Mouse (Mus musculus): ENCODE results near the gene Atp5e. TPM values are rescaled to one million over a fixed set of nuclear protein-coding genes. Genes with fewer than 3 reads are reported as not detected.

The Atp5e gene
- 100 to 1,000 TPM; 287 to 328 TPM for total RNA-seq (2021)

DNA sequence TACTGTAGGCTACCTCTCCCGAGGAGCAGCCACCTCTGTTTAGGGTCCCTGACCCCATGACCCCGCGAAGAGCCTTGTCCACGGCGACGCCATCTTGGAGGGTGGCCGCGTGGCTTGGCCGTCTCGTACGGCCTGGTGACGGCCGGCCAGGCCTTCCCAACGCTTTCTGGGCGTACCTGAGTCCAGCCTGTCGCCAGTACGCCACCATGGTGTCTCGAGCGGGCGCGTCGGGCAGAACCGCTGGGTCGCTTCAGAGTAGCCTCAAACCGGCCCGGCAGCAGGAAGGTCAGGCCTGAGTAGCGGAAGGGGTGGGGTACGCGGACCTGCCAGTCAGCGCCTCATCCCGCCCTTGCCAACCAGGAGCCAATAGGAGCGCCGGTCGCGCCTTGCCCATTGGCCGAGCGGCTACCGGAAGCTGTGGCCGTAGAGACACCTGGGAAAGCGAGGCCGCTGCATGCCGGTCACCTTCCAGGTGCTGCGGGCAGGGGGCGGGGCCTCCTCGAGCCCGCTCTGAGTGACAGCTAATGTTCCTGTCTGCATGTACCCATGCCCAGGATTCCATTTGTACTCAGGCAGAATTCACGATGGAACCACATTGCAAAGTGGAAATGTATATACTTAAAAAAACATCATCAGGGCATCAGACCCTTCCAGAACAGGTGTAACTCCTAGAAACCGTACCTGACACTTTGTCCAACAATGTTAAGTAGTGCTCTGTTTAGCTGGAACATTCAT, at the start of gene Atp5e:
TSS of gene Atp5e (minus strand) at position 317 of the 735 bp plus-strand sequence.
- peak; percentile 96 to 98 for DNase-seq

DNA sequence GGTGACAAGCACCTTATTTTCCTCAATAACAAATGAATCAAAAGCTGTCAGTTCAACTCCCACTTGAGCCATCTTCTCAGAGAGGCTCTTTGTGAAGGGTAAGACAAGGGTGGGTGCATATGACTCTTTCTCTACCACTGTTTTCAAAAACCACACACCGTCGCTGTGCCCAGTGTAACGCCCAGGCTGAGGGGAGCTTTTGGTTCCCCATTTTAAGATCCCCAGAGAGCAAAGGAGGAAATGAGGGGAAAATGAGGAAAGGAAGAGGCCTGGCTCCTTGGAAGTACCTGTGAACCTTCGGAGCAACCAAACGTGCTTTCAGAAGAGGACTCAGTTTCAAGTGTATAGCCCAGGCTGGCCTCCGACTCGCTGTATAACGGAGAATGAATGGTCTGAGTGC, 45.9 kb upstream of the Atp5e start:
- no peak for DNase-seq

DNA sequence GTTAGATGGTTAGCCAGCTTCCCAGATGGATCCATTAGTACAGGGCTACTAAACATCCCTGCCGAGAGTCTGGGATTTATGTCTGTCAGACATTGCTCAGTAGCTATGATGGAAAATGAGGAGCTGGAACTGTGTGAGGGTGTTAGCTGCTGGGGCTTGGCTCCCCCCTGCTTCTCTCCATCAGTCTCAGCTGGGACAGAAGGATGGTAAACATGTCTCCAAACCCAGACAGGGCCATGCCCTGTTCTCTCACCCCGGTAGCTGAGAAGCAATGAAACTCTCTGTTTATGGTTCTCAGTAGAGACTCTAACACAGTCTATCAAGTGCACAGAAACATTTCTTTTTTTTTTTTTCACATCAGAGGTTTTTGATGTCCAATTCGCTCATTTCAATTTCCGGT, 44.1 kb upstream of the Atp5e start:
- no peak for DNase-seq

DNA sequence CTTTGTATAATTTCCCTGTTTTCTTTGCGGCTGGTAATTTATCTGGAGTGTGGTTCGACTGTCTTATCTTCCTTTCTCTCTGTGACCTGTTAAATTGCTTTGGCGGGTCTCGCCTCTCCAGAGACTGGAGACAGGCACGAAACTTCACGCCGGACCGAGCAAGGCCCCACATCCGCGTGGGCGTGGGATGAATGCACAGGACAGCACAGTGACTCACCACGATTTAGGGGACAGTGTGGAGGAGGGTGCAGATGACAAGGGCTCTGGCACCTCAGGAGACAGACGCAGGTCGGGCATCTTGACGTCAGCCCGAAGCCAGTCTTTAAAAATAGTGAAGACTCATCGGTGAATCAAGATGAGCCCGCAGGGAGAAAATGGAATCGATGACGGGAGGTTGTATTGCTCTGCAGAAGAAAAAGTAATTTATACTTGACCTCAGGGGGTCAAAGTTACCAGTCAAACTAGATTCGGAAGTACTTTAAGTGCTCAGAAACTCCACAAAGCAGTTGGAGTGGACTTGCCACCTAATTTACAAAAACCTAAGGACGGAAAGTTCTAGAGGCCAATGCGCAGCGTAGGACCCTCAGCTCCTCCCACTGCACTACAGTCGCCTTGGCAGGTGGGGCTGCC, 39.0 kb upstream of the Atp5e start:
- DNase-seq, result no peak

DNA sequence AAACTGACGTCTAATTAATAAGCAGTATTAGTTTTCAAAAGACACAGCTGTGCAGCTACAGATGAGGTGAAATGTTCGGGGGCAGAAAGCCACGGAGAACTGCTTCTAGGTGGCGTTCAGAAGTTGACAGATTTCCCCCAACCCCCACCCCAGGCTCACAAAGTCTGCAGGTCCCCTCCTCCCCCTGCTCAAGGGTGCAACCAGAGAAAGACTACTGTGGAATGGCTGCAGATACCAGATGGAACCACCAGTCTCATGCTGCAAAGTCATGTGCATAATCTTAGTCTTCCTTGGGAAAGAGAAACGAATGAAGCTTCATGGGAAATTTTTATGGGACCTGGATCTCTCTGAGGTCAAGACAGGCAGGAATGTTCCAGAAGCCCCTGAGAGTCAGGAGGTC, 38.4 kb upstream of the Atp5e start:
- no peak for DNase-seq

DNA sequence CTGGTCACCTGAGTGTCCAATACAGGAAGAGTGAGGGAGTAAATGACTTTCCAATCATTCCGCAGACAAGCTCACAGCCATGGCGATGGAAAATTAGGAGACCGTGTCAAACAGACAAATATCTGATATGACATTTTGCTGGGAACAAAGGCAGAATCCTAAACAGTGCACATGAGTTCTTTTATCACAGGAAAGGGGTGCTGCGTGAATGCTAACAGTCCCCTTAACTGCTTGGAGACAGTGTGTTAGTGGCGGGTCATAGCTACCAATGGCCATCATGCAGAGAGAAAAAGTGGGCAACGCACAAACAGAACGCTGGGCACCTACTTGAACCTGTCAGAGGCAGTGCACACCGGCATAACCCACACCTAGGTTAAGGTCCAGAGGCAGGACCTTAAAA, 37.6 kb upstream of the Atp5e start:
- no peak for DNase-seq

DNA sequence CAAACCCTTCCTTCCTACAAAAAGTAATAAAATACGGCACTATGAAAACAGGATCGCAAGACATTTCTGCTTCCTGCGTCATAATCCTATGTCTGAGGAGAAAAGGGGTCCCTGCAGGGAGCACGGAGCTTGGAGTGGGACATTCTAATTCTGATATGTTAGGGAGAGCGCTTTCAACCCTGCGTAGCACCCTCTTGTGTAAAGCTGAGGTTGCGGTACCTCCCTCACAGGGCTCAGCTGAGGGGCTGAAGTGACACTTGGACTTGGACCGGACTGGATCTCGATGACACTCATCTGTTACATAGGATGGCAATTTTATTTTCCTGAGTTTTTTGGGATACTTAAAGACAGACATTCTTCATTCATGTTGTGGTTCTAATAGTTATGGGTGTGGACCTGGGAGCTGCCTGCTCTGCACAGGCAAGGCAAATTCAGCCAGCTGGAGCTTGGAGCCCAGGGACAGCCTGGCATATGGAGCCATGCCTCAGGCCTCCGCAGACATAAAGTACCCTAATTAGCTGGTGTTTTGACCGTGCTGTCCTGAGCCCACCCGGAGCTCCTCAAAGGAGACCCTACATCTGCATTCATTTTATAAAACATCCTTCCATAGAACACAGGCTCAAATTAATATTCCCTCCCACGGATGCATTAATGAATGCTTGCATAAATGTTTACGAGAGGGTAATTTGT, 37.1 kb upstream of the Atp5e start:
- DNase-seq, result no peak

DNA sequence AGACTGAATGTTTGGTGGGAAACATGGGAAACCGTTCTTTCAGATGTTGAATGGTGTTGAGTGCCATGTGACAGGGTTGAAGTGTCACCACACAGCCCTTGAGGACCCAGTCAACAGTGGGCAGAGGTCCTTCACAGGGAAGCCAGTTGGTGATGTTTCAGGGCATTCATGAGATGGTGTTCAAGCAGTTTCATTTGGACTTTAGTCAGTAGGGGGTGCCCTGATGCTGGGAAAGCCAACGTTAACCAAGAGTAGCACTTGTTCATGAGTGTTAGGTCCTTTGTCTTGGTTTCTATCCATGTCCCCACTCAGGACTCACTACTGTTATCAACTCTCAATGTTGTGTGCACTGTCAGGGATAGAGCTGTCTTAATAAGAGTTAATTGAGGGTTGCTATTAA, 29.0 kb upstream of the Atp5e start:
- DNase-seq, result peak; percentile 11 to 12

DNA sequence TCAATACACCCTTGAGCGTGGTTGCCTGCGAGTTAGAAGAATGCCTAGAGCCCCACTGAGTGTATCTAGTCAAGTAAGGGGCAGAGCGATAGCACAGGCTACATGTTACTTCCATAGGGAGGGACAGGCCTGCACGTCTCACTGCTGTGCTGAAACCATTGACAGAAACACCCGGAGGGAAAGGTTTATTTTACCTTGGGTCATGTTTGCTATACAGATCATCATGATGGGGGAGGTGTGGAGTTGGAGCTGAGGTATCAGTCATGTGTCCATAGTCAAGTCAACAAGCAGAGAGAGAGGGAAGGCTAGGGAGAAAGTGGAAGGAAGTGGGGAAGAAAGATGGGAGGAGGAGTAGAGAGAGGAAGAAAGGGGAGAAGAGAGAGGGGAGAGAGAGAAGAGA, 23.1 kb upstream of the Atp5e start:
- DNase-seq, result no peak

DNA sequence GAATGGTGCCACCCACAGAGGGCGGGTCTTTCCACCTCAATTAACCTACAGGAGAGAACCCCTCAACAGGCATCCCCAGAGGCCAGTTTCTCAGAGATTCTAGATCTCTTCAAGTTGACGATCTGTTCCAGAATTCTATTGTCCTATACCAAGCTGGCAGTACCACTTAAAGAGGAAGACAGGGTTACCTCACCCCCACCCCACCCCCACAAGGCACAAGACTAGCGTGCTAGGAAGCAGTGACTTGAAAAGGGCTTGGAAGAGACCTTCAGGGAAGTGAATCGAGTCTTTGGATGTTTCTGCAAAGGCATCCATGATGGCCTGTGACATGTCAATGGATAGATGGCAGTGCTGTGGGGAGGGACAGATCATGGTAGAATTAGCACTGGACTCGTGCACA, 14.8 kb upstream of the Atp5e start:
- DNase-seq, result no peak

DNA sequence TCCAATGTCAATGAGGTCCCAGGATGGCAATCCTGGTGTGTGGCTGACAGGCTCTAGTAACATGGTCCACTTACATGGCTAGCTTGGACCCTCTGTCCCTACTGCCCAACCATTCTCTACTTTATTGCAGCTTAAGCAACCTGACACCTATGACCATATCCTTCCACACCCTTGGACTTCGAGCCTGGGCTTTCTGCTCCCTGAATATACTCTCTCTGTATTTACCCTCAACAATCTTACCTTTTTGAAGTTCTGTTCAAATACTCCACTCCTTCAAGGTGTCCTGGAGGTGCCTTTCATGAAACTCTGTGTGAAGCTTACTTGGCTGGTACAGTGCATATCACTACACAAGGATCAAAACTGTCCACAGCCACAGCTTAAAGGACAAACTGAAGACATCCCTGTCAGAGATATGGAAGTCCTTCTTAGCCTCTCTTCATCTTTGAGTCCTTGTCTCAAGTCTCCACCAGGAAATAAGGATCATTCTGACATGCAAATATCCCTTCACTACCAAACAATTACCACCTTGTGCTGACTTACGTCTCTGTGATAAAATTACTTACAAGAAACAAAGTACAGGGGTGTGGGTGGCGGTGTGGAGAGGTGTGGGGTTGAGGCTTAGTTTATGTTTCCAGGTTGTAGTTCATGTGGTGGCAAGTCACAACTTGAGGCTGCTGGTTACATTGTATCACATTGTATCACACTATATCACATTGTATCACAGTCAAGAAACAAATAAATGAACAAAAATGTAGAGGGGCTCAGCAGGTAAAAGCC, 13.8 kb upstream of the Atp5e start:
- no peak for DNase-seq

DNA sequence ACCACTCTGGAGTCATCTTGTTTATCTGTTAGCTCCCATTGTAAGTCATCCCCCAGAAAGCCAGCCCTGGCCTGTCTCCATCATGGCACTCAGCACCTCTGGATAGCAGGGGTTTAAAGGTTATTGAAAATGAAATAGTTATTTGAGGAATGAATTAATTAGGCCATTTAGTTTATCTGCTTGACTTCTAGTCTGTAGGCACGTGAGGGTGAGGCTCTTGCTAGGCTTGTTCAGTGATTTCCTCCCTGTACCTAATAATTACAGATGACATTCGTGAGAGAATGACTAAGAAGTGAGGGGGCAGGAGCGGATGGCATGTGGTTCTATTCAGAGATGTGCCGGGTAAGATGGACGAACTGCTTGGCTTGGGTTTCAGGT, 9.6 kb upstream of the Atp5e start:
- no peak for DNase-seq

DNA sequence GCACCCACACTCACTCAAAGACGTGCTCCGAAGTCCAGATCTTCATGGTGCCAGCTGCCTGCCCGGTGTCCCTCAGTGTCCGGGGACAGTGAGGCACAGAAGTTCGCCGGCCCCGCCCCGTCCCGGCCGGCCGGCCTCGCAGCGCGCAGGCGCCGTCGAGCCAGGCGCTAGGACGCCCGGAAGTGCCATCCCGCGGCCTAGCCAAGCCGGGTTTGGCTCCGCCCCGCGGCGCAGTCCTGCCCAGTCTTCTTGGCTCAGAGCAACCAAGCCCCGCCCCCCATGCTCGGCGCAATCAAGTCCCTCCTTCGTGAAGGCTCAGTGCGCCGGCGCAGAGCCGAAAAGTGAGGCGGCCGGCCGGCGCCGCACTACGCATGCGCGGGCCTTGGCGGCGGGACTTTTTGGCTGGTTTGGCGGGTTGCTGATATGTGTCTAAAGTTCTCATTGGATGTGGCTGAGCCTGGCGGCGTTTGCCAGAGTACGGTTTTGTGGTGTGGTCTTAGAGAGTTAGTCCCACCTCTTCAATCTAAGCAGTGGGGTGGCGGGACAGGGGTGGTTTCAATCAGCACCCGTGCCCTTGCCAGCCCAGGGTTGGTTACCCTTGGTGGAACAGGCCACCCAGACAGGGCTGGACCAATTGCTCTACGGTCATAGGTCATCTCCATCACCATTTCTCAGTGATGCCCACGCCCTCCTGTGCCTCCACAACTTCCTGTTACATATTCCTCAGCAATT, 9.1 kb upstream of the Atp5e start, which contains the start of gene Prelid3b:
TSS of gene Prelid3b (minus strand) at position 264 of the 732 bp plus-strand sequence.
- peak; percentile 98 for DNase-seq

DNA sequence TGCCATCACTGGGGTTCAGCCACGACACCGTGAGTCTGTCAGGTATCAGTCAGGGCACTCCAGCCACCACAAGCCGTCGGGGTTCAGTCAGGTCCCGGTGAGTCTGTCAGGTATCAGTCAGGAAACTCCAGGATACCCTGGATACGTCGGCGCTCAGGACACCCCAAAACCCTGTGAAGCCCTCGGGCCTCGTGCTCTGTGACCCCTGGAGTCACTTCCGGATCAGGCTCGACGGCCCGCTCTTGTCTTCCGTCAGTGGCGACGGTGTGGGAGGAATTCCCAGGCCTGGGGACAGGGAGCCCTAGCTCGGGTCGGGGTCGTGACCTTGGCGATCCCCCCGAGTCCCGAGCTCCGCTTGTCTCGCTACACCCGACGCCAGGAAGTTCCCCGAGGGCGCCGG, 8.5 kb upstream of the Atp5e start:
- no peak for DNase-seq

DNA sequence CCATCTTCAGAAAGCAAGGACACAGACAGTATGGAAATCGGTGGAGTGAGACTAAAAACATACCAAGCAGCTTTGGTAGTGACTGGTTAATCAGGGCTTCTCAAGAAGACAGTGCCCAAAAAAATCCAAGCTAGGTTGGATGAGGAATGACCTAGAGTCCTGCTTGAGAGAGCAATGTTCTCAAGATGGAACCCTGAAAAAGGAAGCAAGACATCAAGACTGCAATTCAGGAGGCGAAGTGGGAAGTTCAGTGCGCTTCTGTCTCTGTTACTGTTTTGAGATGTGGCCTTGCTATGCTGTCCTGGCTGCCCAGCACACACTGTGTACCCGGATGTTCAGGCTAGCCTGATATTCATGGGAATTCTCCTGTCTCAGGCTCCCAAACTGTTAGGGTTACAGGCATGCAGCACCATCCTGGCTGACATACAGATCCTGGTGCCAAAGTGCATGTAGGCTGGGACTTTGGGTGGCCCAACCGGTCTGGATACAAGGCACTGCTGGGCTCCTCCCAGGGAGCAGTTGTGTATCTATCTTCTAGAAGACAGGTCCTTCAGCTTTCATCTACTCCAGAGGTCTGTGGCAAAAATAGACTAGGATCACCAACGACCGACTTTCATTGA, 7.0 kb upstream of the Atp5e start:
- no peak for DNase-seq

DNA sequence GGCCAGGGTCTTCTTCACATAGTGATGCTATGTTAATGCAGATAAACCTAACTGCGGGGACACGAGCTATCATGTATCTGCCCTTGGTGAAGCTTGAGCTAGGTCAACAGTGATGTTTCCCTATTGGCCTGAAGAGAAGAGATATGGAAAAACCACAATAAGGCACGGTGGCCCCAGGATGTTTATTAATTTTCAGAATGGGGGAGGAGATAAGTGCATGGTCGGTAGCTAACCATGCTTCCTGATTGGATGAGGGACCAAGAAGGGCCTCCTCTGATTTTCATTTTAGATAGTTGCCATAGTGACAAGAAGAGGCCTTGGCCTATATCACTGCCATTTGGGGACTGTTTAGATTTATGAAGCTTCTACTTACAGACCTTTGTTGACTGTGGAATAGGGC, 6.4 kb upstream of the Atp5e start:
- DNase-seq, result no peak

DNA sequence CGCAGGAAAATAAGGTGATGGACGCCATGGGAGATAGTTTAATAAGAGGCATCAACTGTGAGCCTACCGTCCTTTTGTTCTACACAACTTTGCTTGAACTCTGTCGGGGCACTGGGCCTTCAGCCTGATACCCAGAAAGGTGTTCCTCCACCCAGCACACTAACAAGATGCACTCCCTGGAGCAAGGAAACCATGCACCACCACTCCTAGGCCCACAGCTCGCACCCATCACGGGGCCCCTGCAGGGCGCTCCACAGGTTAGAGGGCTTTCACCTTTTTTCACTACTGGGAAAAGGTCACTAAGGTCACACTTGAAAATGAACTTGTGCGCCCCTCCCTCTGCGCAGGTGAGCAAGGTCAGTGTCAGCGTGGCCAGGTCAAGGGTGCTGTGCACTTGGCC, 535 bp downstream of the Atp5e start:
- DNase-seq, result no peak

DNA sequence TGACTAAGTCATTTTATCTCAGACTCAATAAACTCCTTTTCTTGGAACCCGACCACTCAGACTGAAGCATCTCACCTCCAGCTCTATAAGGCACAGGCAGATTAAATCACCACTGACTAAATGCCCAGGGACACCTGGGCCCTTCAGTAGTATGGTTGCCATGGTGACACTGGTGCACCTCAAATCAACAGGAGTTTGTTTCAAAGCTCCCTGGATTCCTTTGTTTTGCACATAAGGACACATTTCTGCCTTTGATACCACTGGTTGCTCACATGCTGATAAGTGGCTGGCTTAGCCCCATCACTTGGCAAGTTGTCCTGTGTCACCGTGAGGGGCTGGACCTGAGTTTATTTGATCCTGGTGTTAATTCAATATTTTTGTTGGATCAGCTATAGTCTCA, 4.5 kb downstream of the Atp5e start:
- no peak for DNase-seq

DNA sequence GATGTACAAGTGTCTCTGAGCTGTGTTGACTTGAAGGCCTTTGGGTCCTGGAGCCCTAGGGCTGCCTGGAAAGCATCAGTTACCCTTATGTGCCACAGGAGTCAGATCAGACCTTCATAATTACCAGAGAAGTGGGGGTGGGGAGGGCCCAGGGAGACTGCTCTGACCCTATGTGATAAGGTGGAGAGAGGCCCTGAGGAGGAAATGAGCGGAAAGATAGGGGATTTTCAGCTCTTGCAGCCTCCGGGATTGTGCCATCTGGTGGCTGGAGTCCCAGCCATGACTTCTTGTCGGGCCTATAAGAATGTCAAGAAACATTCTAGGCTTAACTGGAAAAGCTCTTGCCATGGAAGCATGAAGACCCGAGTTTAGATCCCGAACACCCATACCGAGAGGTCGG, 10.2 kb downstream of the Atp5e start:
- no peak for DNase-seq

DNA sequence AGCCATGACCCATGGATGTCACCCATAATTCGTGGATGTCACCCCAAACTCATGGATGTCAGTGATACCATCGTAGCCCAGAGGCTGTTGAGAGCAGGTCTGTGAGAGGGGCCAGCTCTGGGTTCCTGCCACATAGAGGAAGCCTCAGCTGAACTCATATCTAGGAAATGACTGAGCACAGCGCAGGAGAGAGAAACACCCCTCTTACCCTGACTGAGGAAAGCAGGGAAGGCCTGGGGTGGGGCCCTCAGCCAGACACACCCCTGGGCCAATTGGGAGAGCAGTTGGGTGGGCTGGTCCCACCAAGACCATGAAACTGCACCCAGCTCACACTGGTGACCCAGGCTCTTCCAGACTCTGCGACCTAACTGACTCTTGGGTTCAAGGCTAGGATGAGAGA, 13.6 kb downstream of the Atp5e start, which contains the start of gene Tubb1:
TSS of gene Tubb1 (plus strand) at position 343 of the 400 bp plus-strand sequence.
- DNase-seq, result no peak

DNA sequence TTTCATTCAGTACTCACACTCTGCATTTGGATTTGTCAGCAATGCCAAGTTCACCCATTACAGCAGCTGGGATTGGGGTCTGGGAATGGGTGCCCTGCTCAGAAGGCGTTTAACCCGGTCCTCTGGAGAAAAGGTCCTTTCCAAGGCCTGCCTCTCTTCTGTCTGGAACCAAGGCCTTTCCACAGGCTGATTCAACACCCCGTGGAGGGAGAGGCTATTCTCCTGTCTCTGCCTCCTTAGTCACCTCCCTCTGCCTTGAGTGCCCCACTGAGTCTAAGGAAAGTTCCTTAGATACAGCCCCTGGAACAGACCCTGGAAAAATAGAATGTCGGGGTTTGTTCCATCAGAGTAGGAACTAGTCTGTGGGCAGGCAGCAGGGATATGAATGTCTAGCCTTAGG, 15.5 kb downstream of the Atp5e start:
- DNase-seq, result no peak

DNA sequence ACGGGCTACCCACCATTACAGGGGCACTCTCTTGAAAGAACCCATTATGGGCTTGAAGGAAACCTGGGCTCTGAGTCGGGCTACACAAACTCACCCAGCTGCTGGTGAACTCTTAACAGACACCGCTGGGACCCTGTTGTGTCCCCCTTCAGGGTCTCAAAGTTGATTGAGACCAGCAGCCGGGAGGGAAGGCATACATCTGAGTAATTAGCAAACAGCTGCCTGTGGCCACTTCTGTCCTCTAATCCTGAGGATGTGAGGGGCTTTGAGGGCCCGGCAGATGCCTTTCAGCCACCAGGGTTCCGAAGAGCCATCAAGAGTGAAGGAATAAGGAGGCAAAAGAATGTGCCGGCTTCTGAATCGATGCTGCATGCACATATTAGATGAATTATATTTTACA, 17.0 kb downstream of the Atp5e start:
- no peak for DNase-seq

Measured in layer of hippocampus, postnatal 36 days (tissue).